Mouse (Mus musculus): ENCODE measurements at regions not wholly inside any gene's neighbourhood (a gene's known extent, or its start where the extent isn't known, plus 50 kb on each side); places are given as distances from the start of the nearest gene placed in this dataset.

GRCm38 (mm10) chr17:10079853-10080650 lies 239.6 kb downstream of the Qk start:
- DNase-seq (ENCODE audit: low spot score in 2 of 2): no peak

- DNase-seq (ENCODE audit: low spot score in 2 of 2): no peak
Observed at GRCm38 (mm10) chr17:10078536-10079319, 240.9 kb downstream of the Qk start.

DNA sequence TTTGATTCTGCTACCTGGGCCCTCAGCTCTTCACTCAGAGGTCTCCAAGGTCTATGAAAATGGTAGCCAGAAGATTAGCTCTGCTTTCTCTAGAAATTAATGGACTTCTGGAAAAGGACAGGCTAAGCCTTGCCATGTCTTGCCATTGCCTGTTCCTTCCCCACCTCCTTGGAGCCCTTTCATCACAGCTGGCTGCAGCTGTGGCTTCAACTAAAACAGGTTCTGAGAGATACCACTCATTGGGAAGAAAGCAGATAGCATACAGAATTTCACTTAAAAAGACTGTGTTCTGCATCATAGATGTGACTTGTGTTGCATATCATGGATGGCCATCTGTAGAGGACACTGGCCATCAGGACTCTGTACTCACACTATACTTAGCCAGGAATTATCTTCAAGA lies 246.4 kb downstream of the Qk start:
- DNase-seq (ENCODE audit: low spot score in 2 of 2): no peak

GRCm38 (mm10) chr17:10069251-10069650 lies 250.4 kb downstream of the Qk start:
- DNase-seq (ENCODE audit: low spot score in 2 of 2): no peak

DNA sequence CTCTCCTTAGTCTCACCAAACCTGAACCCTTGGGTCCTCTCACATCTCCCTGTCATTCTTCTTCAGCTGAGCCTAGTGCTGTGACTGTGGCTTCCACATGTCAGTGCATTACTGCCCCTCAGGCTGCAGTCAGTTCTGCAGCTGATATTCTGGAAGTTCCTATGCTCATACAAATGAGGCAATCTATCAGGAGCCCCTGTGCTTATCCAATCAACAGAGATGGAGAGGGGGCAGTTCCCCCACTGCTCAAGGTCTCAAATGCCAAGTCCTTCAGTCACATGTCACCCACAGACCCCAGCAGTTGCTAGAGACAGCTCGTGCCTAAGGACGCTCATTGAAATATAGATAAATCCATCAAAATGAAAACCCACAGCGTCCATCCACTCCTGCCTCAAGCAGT lies 254.5 kb downstream of the Qk start:
- no peak for DNase-seq (ENCODE audit: low spot score in 2 of 2)

- DNase-seq (ENCODE audit: low spot score in 2 of 2): no peak
Observed at GRCm38 (mm10) chr17:10062546-10063100, 257.0 kb downstream of the Qk start.

GRCm38 (mm10) chr17:10057736-10058135 lies 261.9 kb downstream of the Qk start:
- DNase-seq (ENCODE audit: low spot score in 2 of 2): no peak

DNA sequence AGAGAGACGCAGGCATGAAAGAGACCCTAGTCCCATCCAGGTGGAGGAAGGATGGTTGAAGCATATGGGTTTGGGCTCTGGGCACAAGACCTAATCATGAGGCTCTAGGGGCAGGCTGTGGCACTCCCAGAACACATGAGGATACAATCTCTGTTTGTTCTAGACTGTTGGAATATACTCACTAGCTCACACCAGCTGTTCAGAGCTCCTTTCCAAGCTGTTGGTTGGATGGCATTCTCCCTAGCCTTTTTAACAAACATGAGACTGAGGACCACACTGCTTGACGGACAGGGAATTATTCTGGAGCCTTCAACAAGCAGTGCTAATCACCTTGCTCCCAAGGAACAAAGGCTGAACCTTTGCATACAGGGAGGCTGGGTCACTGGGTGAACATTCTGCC lies 263.6 kb downstream of the Qk start:
- DNase-seq (ENCODE audit: low spot score in 2 of 2): no peak

GRCm38 (mm10) chr17:10054375-10054774 lies 265.3 kb downstream of the Qk start:
- DNase-seq (ENCODE audit: low spot score in 2 of 2): peak in 1 of 2 experiments; percentile 7

DNA sequence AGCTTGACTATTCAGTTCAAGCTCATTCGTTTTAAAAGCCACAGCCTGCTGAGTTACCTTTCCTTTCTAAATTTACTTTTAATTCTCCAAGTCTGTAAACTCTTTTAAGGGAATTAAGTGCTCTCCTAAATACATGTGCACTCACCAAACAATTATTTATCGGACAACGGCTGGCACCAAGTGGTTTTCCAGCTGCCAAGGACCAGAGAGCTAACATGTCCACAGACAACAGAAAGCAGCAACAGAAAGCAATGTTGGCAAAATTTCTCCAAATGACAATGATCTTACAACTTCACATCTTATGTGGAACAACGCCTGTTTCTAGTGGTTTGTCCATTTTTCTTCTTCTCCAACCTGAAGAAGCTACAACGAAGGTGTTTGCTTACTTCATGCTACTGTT lies 275.3 kb downstream of the Qk start:
- DNase-seq (ENCODE audit: low spot score in 2 of 2): no peak

GRCm38 (mm10) chr17:10042042-10042652 lies 277.5 kb downstream of the Qk start:
- DNase-seq (ENCODE audit: low spot score in 2 of 2): no peak

GRCm38 (mm10) chr17:10040951-10041359 lies 278.7 kb downstream of the Qk start:
- no peak for DNase-seq (ENCODE audit: low spot score in 2 of 2)

GRCm38 (mm10) chr17:10040375-10040774 lies 279.3 kb downstream of the Qk start:
- DNase-seq (ENCODE audit: low spot score in 2 of 2): no peak

DNA sequence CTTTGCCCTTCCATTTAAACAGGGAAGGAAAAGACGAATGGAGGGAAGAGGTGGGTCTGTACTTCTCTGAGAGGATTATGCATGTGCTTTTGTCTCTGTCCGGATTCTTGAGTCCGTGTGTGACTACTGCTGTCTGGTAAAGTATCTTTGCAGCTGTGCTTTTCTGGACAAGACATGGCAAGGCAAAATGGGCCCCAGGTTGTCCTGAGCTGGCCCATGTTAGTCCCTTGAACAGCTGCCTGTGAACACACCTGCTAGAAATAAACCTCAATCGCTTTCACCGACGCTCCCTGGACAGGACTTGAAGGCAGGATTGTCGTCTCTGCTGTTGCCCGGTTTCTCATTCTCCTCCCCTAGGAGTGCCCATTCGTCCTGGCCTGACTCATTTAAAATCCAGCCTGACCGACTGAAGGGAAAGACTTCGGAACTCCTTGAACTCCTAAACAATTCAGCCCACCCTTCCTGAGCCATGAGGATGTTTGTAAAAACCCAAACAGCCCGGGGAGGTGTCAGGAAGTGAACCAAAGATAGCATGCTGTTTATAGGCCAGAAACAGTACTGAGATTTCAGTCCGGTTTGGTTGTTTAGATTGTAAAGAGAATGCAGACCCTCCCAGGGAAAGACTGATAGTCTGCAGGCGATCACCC lies 281.7 kb downstream of the Qk start:
- DNase-seq (ENCODE audit: low spot score in 2 of 2): no peak

GRCm38 (mm10) chr17:10033510-10033909 lies 286.1 kb downstream of the Qk start:
- no peak for DNase-seq (ENCODE audit: low spot score in 2 of 2)

DNA sequence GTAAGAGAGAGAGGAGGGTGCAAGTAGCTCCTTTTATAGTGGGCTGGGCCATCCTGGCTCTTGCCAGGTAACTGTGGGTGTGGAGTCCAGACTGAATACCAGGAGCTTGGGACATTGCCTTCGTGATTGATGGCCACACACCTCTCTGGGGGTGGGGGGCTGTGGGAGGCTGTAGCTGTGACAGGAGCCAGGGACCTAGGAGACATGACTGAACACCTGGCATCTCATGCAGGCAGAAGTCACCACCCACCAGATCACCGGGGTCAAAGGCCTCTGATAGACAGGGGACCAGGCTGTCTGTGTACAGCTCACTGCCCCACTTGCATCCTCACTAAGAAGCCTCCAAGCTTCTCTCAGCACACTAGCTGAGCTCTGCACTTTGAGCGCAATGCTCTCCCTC lies 288.6 kb downstream of the Qk start:
- no peak for DNase-seq (ENCODE audit: low spot score in 2 of 2)

DNA sequence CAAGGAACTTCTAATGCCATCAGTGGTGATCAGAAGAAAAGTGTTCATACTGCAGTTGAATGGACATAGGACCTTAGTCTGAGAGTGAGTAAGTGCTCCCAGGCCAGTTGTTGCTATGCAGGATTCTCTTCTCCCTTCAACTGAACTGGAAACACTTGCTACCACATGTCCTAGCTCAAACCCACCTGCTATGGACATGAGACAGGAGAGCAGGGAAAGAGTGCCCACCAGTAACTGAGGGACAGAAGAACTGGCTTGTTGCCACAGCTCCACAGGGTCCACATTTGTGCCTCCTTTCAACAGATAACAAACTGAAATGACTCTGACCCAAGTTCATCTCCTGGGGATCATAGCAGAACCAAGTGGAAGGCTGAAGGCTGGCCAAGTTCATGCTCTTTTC lies 292.9 kb downstream of the Qk start:
- no peak for DNase-seq (ENCODE audit: low spot score in 2 of 2)

DNA sequence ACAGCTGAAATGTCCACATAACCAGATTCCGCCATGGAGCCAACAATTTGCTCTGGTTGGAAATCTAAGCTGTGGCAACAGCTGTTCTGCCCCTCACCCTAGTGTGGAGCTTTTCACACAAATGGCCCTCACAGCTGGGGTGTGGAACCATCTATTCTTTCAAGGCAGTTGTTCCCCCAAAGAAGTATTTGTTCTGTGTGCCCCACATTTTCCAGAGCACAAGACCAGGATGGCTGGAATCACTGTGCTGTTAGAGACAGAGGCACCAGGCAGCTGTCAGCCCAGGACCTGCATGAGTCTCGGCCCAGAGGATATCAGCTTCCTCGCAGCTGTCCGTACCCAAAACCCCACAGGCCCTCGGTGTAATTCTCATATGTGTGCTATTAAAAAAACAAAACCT lies 294.4 kb downstream of the Qk start:
- no peak for DNase-seq (ENCODE audit: low spot score in 2 of 2)

DNA sequence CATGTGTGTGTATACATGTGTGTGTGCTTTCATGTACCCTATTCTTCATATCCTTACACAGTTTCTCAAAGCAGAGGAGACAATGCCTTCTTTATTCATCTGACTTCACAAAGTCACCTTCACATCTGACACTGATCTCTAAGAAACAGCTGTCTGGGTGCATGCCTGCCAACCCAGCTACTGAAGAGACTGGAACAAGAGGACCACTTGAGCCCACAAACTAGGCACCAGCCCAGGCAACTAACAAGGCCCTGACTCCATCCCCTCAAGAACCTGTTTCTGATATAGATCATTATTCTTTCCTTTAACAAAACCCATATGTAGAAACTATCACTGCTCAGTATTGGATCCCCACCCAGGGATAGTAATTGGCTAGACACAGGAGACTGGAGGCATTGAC lies 295.3 kb downstream of the Qk start:
- no peak for DNase-seq (ENCODE audit: low spot score in 2 of 2)

- DNase-seq (ENCODE audit: low spot score in 2 of 2): no peak
Observed at GRCm38 (mm10) chr17:10012161-10012560, 307.5 kb downstream of the Qk start.

DNA sequence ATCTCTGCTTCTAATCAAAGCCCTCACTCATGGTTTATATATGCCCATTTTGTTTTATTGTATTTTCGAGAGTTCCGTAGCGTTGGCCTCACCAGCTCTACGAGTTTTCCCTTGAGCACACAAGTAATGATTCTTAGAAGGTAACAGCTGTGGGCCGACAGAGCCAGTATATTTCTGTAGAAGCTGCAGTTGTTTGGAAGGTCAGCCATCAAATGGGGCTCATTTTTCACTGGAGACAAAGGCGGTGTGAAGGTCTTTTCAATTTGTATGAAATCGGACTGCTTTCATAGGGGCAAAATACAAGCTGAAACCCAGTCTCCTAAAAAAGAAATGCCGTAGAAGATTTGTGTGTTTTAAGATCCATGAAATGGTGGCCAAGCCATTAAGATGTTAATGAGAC lies 307.9 kb downstream of the Qk start:
- no peak for DNase-seq (ENCODE audit: low spot score in 2 of 2)

DNA sequence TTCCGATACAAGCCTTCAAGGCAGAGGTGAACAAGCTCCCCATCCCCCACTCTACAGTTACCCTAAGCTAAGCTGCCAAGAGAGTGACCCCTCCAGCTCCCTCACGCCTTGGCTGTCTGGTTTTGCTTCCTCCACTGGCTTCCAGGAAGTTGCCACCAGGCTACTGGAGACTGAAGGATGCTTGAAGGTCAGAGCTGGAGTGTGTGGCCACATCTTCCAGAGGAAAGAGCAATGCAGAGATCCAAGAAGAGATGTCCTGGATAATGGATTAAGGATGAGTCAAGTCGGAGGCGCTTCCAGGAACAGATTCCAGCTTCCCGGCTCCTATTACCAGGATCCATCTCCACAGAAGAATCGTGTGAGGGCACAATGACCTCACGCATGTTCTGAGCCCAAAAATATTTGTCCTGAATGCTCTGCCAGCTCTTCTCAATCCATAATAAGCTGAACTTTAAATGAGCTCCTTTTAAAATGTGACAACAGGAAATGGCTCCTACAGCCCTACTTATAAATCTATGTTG lies 318.5 kb downstream of the Qk start:
- DNase-seq (ENCODE audit: low spot score in 2 of 2): peak; percentile 1 to 12
